Mouse (Mus musculus): ENCODE measurements around the gene Gpatch4.
A peak's percentile ranks its signal among the peaks of the same experiment; 100 is the strongest.

GRCm38 (mm10) chr3:88087688-88088087, 44.8 kb downstream of the Gpatch4 start:
- TF ChIP-seq UBTF (IDR thresholded peaks at IDR 0.05; ENCODE audit: borderline replicate concordance, insufficient read depth, low read depth, low read length) (no peak), CTCF (IDR thresholded peaks at IDR 0.05 in 2 of 3, conservative IDR thresholded peaks at IDR 0.05 in 1 of 3; ENCODE audit: control insufficient read depth in 1 of 3, insufficient read depth in 1 of 3, low read depth in 2 of 3, low read length in 3 of 3, poor library complexity in 1 of 3, severe bottlenecking in 1 of 3) (peak; percentile 78 to 82 (median 80)), USF1 (IDR thresholded peaks at IDR 0.05; ENCODE audit: low read depth, low read length) (no peak)
